Mouse (Mus musculus) stomach, embryonic 16.5 days (tissue): Measurements from ENCODE around the gene Trim33. TPM values are rescaled to one million over a fixed set of nuclear protein-coding genes. Genes with fewer than 3 reads are reported as not detected.

Source experiments
- ATAC-seq: fragments of 200-750 bp; cut with Nextera tagmentation; 2 replicates; pipeline ENCODE4 v1.8.0; 2017; ENCODE audit warnings: moderate number of reproducible peaks, moderate TSS enrichment; ENCODE audit not compliant: insufficient read depth, low FRiP score
- H3K27ac ChIP-seq: fragments of 300-500 bp; sonication (generic); 2 replicates; pipeline ENCODE4 v1.5.1; 2014; ENCODE audit warnings: low read length
- H3K27me3 ChIP-seq: fragments of 300-500 bp; sonication (generic); 2 replicates; pipeline ENCODE4 v1.6.1; 2014; ENCODE audit warnings: low read length, control low read depth, mixed read lengths; ENCODE audit not compliant: control insufficient read depth, insufficient read depth
- H3K36me3 ChIP-seq: fragments of 300-500 bp; sonication (generic); 2 replicates; pipeline ENCODE4 v1.6.1; 2014; ENCODE audit warnings: low read length; ENCODE audit not compliant: control insufficient read depth, insufficient read depth
- H3K4me1 ChIP-seq: fragments of 300-500 bp; sonication (generic); 2 replicates; pipeline ENCODE4 v1.6.1; 2014; ENCODE audit warnings: low read length, control low read depth, mixed read lengths; ENCODE audit not compliant: control insufficient read depth, insufficient read depth
- H3K4me2 ChIP-seq: fragments of 300-500 bp; sonication (generic); 2 replicates; pipeline ENCODE4 v1.6.1; 2014; ENCODE audit warnings: low read depth, low read length, mixed read lengths
- H3K4me3 ChIP-seq: fragments of 300-500 bp; sonication (generic); replicated peaks from 2 replicates; pipeline ENCODE4 v1.5.1; 2014; ENCODE audit warnings: mild to moderate bottlenecking, low read length
- H3K9ac ChIP-seq: fragments of 300-500 bp; sonication (generic); 2 replicates; pipeline ENCODE4 v1.6.1; 2014; ENCODE audit warnings: low read length
- H3K9me3 ChIP-seq: fragments of 300-500 bp; sonication (generic); replicated peaks from 2 replicates; pipeline ENCODE4 v1.6.1; 2016; ENCODE audit warnings: low read length, control low read depth; ENCODE audit not compliant: control insufficient read depth
- WGBS: fragments of 180-500 bp; shearing (Covaris S2); extraction: QIAGEN DNeasy Blood & Tissue Kit; methylation state at CpG from one replicate; pipeline ENCODE4 v1.1.7; 2014; 5-methylcytosine and 5-hydroxymethylcytosine counted together
- polyA plus RNA-seq: library from polyadenylated mRNA; unstranded; fragments of >200 nt; fragmentation: Nextera tagmentation; extraction: Ambion mirVana; gene quantifications from 2 replicates; pipeline ENCODE4 v1.2.1, GENCODE M21; 2015

The Trim33 gene
- polyA plus RNA-seq, 1 experiment from 2014 or later = 20.7 TPM

- Histone ChIP-seq H3K4me3 (no peak overlapping the region), H3K36me3 (peaks cover 4% of the 10 kb centered on the region; the same call in 1 of the 2 replicates), H3K9ac (no peak overlapping the region), H3K27ac (no peak overlapping the region), H3K9me3 (no peaks in the 10 kb centered on the region), H3K27me3 (no peaks in the 10 kb centered on the region), H3K4me1 (no peaks in the 10 kb centered on the region), H3K4me2 (no peak overlapping the region)
- no peak for ATAC-seq
- WGBS = 36% methylated on average over 1 of the region's 1 CpGs
Observed at GRCm38 (mm10) chr3:103335371-103335770, 56.3 kb downstream of the Trim33 start.

GRCm38 (mm10) chr3:103346658-103347057 is 67.6 kb downstream of the Trim33 start:
- H3K9ac ChIP-seq = no peak overlapping the region
- H3K4me1 ChIP-seq = no peaks in the 10 kb centered on the region
- no peaks in the 10 kb centered on the region for H3K27me3 ChIP-seq
- no peak overlapping the region for H3K27ac ChIP-seq
- peaks cover 17% of the 10 kb centered on the region for H3K36me3 ChIP-seq
- no peak overlapping the region for H3K4me3 ChIP-seq
- no peak for ATAC-seq
- H3K4me2 ChIP-seq = no peak overlapping the region
- WGBS = 94% methylated on average over 2 of the region's 2 CpGs
- H3K9me3 ChIP-seq = no peaks in the 10 kb centered on the region

GRCm38 (mm10) chr3:103353518-103353917 is 74.4 kb downstream of the Trim33 start:
- H3K27ac ChIP-seq = no peak overlapping the region
- no peaks in the 10 kb centered on the region for H3K9me3 ChIP-seq
- ATAC-seq = no peak
- no peak overlapping the region for H3K4me3 ChIP-seq
- 90% methylated on average over 5 of the region's 5 CpGs for WGBS
- no peak overlapping the region for H3K4me2 ChIP-seq
- no peaks in the 10 kb centered on the region for H3K4me1 ChIP-seq
- H3K36me3 ChIP-seq = peaks cover 9% of the 10 kb centered on the region; the same call in 1 of the 2 replicates
- H3K9ac ChIP-seq = no peak overlapping the region
- H3K27me3 ChIP-seq = no peaks in the 10 kb centered on the region

- Histone ChIP-seq H3K9me3 (no peaks in the 10 kb centered on the region), H3K4me3 (no peak overlapping the region), H3K36me3 (peaks cover 9% of the 10 kb centered on the region; the same call in 1 of the 2 replicates), H3K27ac (no peak overlapping the region), H3K4me2 (no peak overlapping the region), H3K4me1 (no peaks in the 10 kb centered on the region), H3K27me3 (no peaks in the 10 kb centered on the region), H3K9ac (no peak overlapping the region)
- no peak for ATAC-seq
- WGBS = 88% methylated on average over 2 of the region's 2 CpGs
Observed at GRCm38 (mm10) chr3:103354041-103354440, 74.9 kb downstream of the Trim33 start.

- no peak for ATAC-seq
- Histone ChIP-seq H3K9ac (no peak overlapping the region), H3K4me1 (no peaks in the 10 kb centered on the region), H3K27ac (no peak overlapping the region), H3K9me3 (no peaks in the 10 kb centered on the region), H3K4me3 (no peak overlapping the region), H3K36me3 (no peaks in the 10 kb centered on the region), H3K4me2 (no peak overlapping the region), H3K27me3 (no peaks in the 10 kb centered on the region)
- 64% methylated on average over 7 of the region's 7 CpGs for WGBS
Observed at GRCm38 (mm10) chr3:103361150-103361549, 82.1 kb downstream of the Trim33 start.

- no peak for ATAC-seq
- Histone ChIP-seq H3K4me3 (no peak overlapping the region), H3K4me2 (no peak overlapping the region), H3K9ac (no peak overlapping the region), H3K36me3 (no peaks in the 10 kb centered on the region), H3K9me3 (no peaks in the 10 kb centered on the region), H3K27ac (no peak overlapping the region), H3K27me3 (no peaks in the 10 kb centered on the region), H3K4me1 (no peaks in the 10 kb centered on the region; the same call in 1 of the 2 replicates)
- 72% methylated on average over 11 of the region's 11 CpGs for WGBS
Observed at GRCm38 (mm10) chr3:103364182-103364945, 85.3 kb downstream of the Trim33 start.

GRCm38 (mm10) chr3:103367176-103367970 is 88.3 kb downstream of the Trim33 start:
- WGBS = 79% methylated on average over 11 of the region's 11 CpGs
- H3K4me1 ChIP-seq = no peaks in the 10 kb centered on the region; the same call in 1 of the 2 replicates
- H3K4me2 ChIP-seq = no peak overlapping the region
- no peaks in the 10 kb centered on the region for H3K27me3 ChIP-seq
- H3K9ac ChIP-seq = no peak overlapping the region
- H3K4me3 ChIP-seq = no peak overlapping the region
- no peaks in the 10 kb centered on the region for H3K9me3 ChIP-seq
- no peak for ATAC-seq
- no peaks in the 10 kb centered on the region for H3K36me3 ChIP-seq
- H3K27ac ChIP-seq = no peak overlapping the region

- 92% methylated on average over 3 of the region's 3 CpGs for WGBS
- no peaks in the 10 kb centered on the region; the same call in 1 of the 2 replicates for H3K4me1 ChIP-seq
- no peak overlapping the region for H3K4me2 ChIP-seq
- no peaks in the 10 kb centered on the region for H3K36me3 ChIP-seq
- no peaks in the 10 kb centered on the region for H3K9me3 ChIP-seq
- no peak for ATAC-seq
- H3K27me3 ChIP-seq = no peaks in the 10 kb centered on the region
- H3K4me3 ChIP-seq = no peak overlapping the region
- H3K9ac ChIP-seq = no peak overlapping the region
- H3K27ac ChIP-seq = no peak overlapping the region
Observed at GRCm38 (mm10) chr3:103368731-103369130, 89.6 kb downstream of the Trim33 start.

GRCm38 (mm10) chr3:103374028-103374427 is 94.9 kb downstream of the Trim33 start:
- no peak overlapping the region for H3K4me2 ChIP-seq
- H3K36me3 ChIP-seq = no peaks in the 10 kb centered on the region
- H3K4me1 ChIP-seq = no peaks in the 10 kb centered on the region
- no peak overlapping the region for H3K4me3 ChIP-seq
- WGBS = 37% methylated on average over 8 of the region's 8 CpGs
- no peak overlapping the region for H3K9ac ChIP-seq
- H3K27ac ChIP-seq = no peak overlapping the region
- ATAC-seq = no peak
- no peaks in the 10 kb centered on the region for H3K27me3 ChIP-seq
- H3K9me3 ChIP-seq = no peaks in the 10 kb centered on the region
